Mouse (Mus musculus): Measurements from ENCODE around the gene Sertad4. TPM values are rescaled to one million over a fixed set of nuclear protein-coding genes. Genes with fewer than 3 reads are reported as not detected.
A peak's percentile ranks its signal among the peaks of the same experiment; 100 is the strongest.

Gene Sertad4
- polyA plus RNA-seq (2015; fragmentation: Nextera tagmentation; extraction: Ambion mirVana): 58.0 and 63.4 TPM in 2 replicates

- Histone ChIP-seq H3K4me3 (replicated peaks) (peak within 1 kb of the TSS; percentile 87), H3K4me1 (peaks cover 66% of the 10 kb centered on the region), H3K27ac (replicated peaks) (peak within 1 kb of the TSS; percentile 99), H3K4me2 (replicated peaks) (peak within 1 kb of the TSS; percentile 70), H3K36me3 (0 out of 2 replicates have a peak, but pooled peaks cover 2% of the 10 kb centered on the region), H3K9ac (peak within 1 kb of the TSS; percentile 90), H3K9me3 (replicated peaks) (no peaks in the 10 kb centered on the region), H3K27me3 (0 out of 2 replicates have a peak, but pooled peaks cover 5% of the 10 kb centered on the region)
- peak; percentile 84 for ATAC-seq (ENCODE audit: insufficient number of reproducible peaks, low FRiP score, low TSS enrichment, low read depth)
- under 1% methylated on average over 75 of the region's 75 CpGs for WGBS
These were observed at the start of gene Sertad4 for GRCm38 (mm10) chr1:192855474-192856230. Gene Sertad4, minus strand, starts transcription at chr1:192855756.

GRCm38 (mm10) chr1:192901516-192901915 lies 46.0 kb upstream of the Sertad4 start:
- H3K4me3 ChIP-seq (replicated peaks): no peak overlapping the region
- no peak overlapping the region for H3K9ac ChIP-seq
- H3K9me3 ChIP-seq (replicated peaks): no peaks in the 10 kb centered on the region
- no peak overlapping the region for H3K4me2 ChIP-seq (replicated peaks)
- no peak for ATAC-seq (ENCODE audit: insufficient number of reproducible peaks, low FRiP score, low TSS enrichment, low read depth)
- no peaks in the 10 kb centered on the region for H3K27me3 ChIP-seq
- no peak overlapping the region for H3K27ac ChIP-seq (replicated peaks)
- WGBS: 53% methylated on average over 2 of the region's 2 CpGs
- no peaks in the 10 kb centered on the region for H3K4me1 ChIP-seq
- H3K36me3 ChIP-seq: no peaks in the 10 kb centered on the region

GRCm38 (mm10) chr1:192900913-192901312 lies 45.4 kb upstream of the Sertad4 start:
- WGBS: 72% methylated on average over 3 of the region's 3 CpGs
- no peak overlapping the region for H3K27ac ChIP-seq (replicated peaks)
- no peak for ATAC-seq (ENCODE audit: insufficient number of reproducible peaks, low FRiP score, low TSS enrichment, low read depth)

GRCm38 (mm10) chr1:192898742-192899141 lies 43.2 kb upstream of the Sertad4 start:
- 28% methylated on average over 2 of the region's 2 CpGs for WGBS
- no peak for ATAC-seq (ENCODE audit: insufficient number of reproducible peaks, low FRiP score, low TSS enrichment, low read depth)
- Histone ChIP-seq H3K27ac (replicated peaks) (no peak overlapping the region), H3K9me3 (replicated peaks) (no peaks in the 10 kb centered on the region), H3K36me3 (no peaks in the 10 kb centered on the region), H3K9ac (no peak overlapping the region), H3K27me3 (no peaks in the 10 kb centered on the region), H3K4me2 (replicated peaks) (no peak overlapping the region), H3K4me1 (no peaks in the 10 kb centered on the region), H3K4me3 (replicated peaks) (no peak overlapping the region)

More at GRCm38 (mm10) chr1:192900913-192901312, 45.4 kb upstream of the Sertad4 start:
- H3K4me3 ChIP-seq (replicated peaks): no peak overlapping the region
- no peaks in the 10 kb centered on the region for H3K27me3 ChIP-seq
- no peak overlapping the region for H3K4me2 ChIP-seq (replicated peaks)
- H3K4me1 ChIP-seq: no peaks in the 10 kb centered on the region
- no peaks in the 10 kb centered on the region for H3K36me3 ChIP-seq
- H3K9me3 ChIP-seq (replicated peaks): no peaks in the 10 kb centered on the region
- H3K9ac ChIP-seq: no peak overlapping the region

GRCm38 (mm10) chr1:192897218-192897617 lies 41.7 kb upstream of the Sertad4 start:
- H3K4me1 ChIP-seq: no peaks in the 10 kb centered on the region
- H3K4me2 ChIP-seq (replicated peaks): no peak overlapping the region
- H3K9ac ChIP-seq: no peak overlapping the region
- H3K27ac ChIP-seq (replicated peaks): no peak overlapping the region
- H3K36me3 ChIP-seq: no peaks in the 10 kb centered on the region
- 57% methylated on average over 10 of the region's 10 CpGs for WGBS
- H3K27me3 ChIP-seq: no peaks in the 10 kb centered on the region
- no peak for ATAC-seq (ENCODE audit: insufficient number of reproducible peaks, low FRiP score, low TSS enrichment, low read depth)
- no peak overlapping the region for H3K4me3 ChIP-seq (replicated peaks)
- no peaks in the 10 kb centered on the region for H3K9me3 ChIP-seq (replicated peaks)

GRCm38 (mm10) chr1:192896076-192896475 lies 40.5 kb upstream of the Sertad4 start:
- Histone ChIP-seq H3K9me3 (replicated peaks) (no peaks in the 10 kb centered on the region), H3K4me3 (replicated peaks) (no peak overlapping the region), H3K27ac (replicated peaks) (no peak overlapping the region), H3K36me3 (no peaks in the 10 kb centered on the region), H3K9ac (no peak overlapping the region), H3K27me3 (no peaks in the 10 kb centered on the region), H3K4me2 (replicated peaks) (no peak overlapping the region), H3K4me1 (no peaks in the 10 kb centered on the region)
- no peak for ATAC-seq (ENCODE audit: insufficient number of reproducible peaks, low FRiP score, low TSS enrichment, low read depth)
- 96% methylated on average over 3 of the region's 3 CpGs for WGBS

GRCm38 (mm10) chr1:192890716-192891115 lies 35.2 kb upstream of the Sertad4 start:
- Histone ChIP-seq H3K9ac (no peak overlapping the region), H3K4me2 (replicated peaks) (no peak overlapping the region), H3K27me3 (no peaks in the 10 kb centered on the region), H3K4me3 (replicated peaks) (no peak overlapping the region), H3K27ac (replicated peaks) (no peak overlapping the region), H3K36me3 (no peaks in the 10 kb centered on the region), H3K4me1 (no peaks in the 10 kb centered on the region), H3K9me3 (replicated peaks) (no peaks in the 10 kb centered on the region)
- ATAC-seq (ENCODE audit: insufficient number of reproducible peaks, low FRiP score, low TSS enrichment, low read depth): no peak
- 66% methylated on average over 3 of the region's 3 CpGs for WGBS

GRCm38 (mm10) chr1:192882617-192883295 lies 27.2 kb upstream of the Sertad4 start:
- Histone ChIP-seq H3K36me3 (no peaks in the 10 kb centered on the region), H3K4me3 (replicated peaks) (no peak overlapping the region), H3K27ac (replicated peaks) (no peak overlapping the region), H3K4me1 (no peaks in the 10 kb centered on the region), H3K9ac (no peak overlapping the region), H3K27me3 (no peaks in the 10 kb centered on the region), H3K4me2 (replicated peaks) (no peak overlapping the region), H3K9me3 (replicated peaks) (no peaks in the 10 kb centered on the region)
- 68% methylated on average over 2 of the region's 2 CpGs for WGBS
- ATAC-seq (ENCODE audit: insufficient number of reproducible peaks, low FRiP score, low TSS enrichment, low read depth): no peak

GRCm38 (mm10) chr1:192880130-192880529 lies 24.6 kb upstream of the Sertad4 start:
- no peaks in the 10 kb centered on the region for H3K36me3 ChIP-seq
- 79% methylated on average over 4 of the region's 4 CpGs for WGBS
- no peaks in the 10 kb centered on the region for H3K27me3 ChIP-seq
- no peaks in the 10 kb centered on the region for H3K4me1 ChIP-seq
- no peak overlapping the region for H3K4me3 ChIP-seq (replicated peaks)
- H3K9ac ChIP-seq: no peak overlapping the region
- ATAC-seq (ENCODE audit: insufficient number of reproducible peaks, low FRiP score, low TSS enrichment, low read depth): no peak
- H3K9me3 ChIP-seq (replicated peaks): no peaks in the 10 kb centered on the region
- no peak overlapping the region for H3K4me2 ChIP-seq (replicated peaks)
- H3K27ac ChIP-seq (replicated peaks): no peak overlapping the region

GRCm38 (mm10) chr1:192879086-192879580 lies 23.6 kb upstream of the Sertad4 start:
- H3K4me3 ChIP-seq (replicated peaks): no peak overlapping the region
- WGBS: 87% methylated on average over 7 of the region's 7 CpGs
- ATAC-seq (ENCODE audit: insufficient number of reproducible peaks, low FRiP score, low TSS enrichment, low read depth): no peak
- H3K4me1 ChIP-seq: no peaks in the 10 kb centered on the region
- H3K4me2 ChIP-seq (replicated peaks): no peak overlapping the region
- no peak overlapping the region for H3K9ac ChIP-seq
- H3K9me3 ChIP-seq (replicated peaks): no peaks in the 10 kb centered on the region
- no peak overlapping the region for H3K27ac ChIP-seq (replicated peaks)
- H3K36me3 ChIP-seq: no peaks in the 10 kb centered on the region
- no peaks in the 10 kb centered on the region for H3K27me3 ChIP-seq

GRCm38 (mm10) chr1:192872841-192873240 lies 17.3 kb upstream of the Sertad4 start:
- no peak for ATAC-seq (ENCODE audit: insufficient number of reproducible peaks, low FRiP score, low TSS enrichment, low read depth)
- 70% methylated on average over 5 of the region's 5 CpGs for WGBS

More at GRCm38 (mm10) chr1:192872841-192873240, 17.3 kb upstream of the Sertad4 start:
- Histone ChIP-seq H3K27ac (replicated peaks) (no peak overlapping the region), H3K4me2 (replicated peaks) (no peak overlapping the region), H3K9me3 (replicated peaks) (no peaks in the 10 kb centered on the region), H3K4me1 (no peaks in the 10 kb centered on the region), H3K36me3 (no peaks in the 10 kb centered on the region), H3K9ac (no peak overlapping the region), H3K4me3 (replicated peaks) (no peak overlapping the region), H3K27me3 (no peaks in the 10 kb centered on the region)
